Mouse (Mus musculus) E14TG2a.4 (cell line): Measurements from ENCODE around the gene Klhl31.

Experiments used
- CTCF ChIP-seq: conservative IDR thresholded peaks from 2 replicates; pipeline ENCODE4 v1.5.1; 2014; ENCODE audit warnings: low read length
- NANOG ChIP-seq: IDR thresholded peaks from 2 replicates; pipeline ENCODE4 v1.6.1; 2014; ENCODE audit warnings: borderline replicate concordance, low read length, mixed read lengths
- POU5F1 ChIP-seq: IDR thresholded peaks from 2 replicates; pipeline ENCODE4 v1.6.1; 2014; ENCODE audit warnings: low read length, borderline replicate concordance

DNA sequence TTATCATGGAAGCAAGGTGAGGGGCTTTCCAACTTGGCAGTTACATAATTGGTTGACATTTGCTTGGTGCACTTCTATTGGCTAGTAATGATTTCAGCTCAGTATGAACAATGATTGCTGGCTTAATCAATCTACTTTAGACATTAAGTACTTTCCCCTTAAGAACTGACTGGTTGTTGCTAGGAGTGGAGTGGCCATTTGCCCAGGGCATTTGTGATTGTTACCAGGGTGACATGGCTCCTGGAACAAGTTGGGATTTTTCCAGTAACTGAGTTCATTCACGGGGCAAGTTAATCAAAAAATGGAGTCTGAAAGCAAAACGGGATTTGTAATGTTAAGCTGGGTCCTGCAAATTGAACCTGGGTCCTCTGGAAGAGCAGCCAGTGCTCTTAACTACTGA, 15.8 kb upstream of the Klhl31 start:
- TF ChIP-seq CTCF: no peak
- TF ChIP-seq NANOG: no peak
- TF ChIP-seq POU5F1: no peak
